Mouse (Mus musculus) C2C12 (cell line): ENCODE measurements around the gene Itgb2. TPM values are rescaled to one million over a fixed set of nuclear protein-coding genes. Genes with fewer than 3 reads are reported as not detected.

Source experiments
- H3K27me3 ChIP-seq: one replicate; pipeline ENCODE4 v1.6.1; 2011; ENCODE audit not compliant: control insufficient read depth, insufficient read depth, insufficient read length
- H3K36me3 ChIP-seq: one replicate; pipeline ENCODE4 v1.6.1; 2011; ENCODE audit not compliant: control insufficient read depth, insufficient read depth
- H3K4me3 ChIP-seq: one replicate; pipeline ENCODE4 v1.5.1; 2011; ENCODE audit warnings: mild to moderate bottlenecking, control low read depth; ENCODE audit not compliant: poor library complexity, insufficient read depth, severe bottlenecking
- H3K79me2 ChIP-seq: one replicate; pipeline ENCODE4 v1.6.1; 2011; ENCODE audit not compliant: control insufficient read depth, insufficient read depth
- H3K79me3 ChIP-seq: one replicate; pipeline ENCODE4 v1.6.1; 2011; ENCODE audit warnings: low read depth, control low read depth
- H3ac ChIP-seq: one replicate; pipeline ENCODE3; 2011; ENCODE audit warnings: low read depth; ENCODE audit not compliant: control insufficient read depth, insufficient read length
- CEBPB ChIP-seq: IDR thresholded peaks from one replicate; pipeline ENCODE4 v1.6.1; 2011; ENCODE audit warnings: low read depth, mild to moderate bottlenecking, control low read depth, moderate library complexity
- CTCF ChIP-seq: IDR thresholded peaks from one replicate; pipeline ENCODE4 v1.5.1; 2011; ENCODE audit not compliant: control insufficient read depth, insufficient read depth, insufficient read length
- FOSL1 ChIP-seq: IDR thresholded peaks from one replicate; pipeline ENCODE4 v1.8.0; 2011; ENCODE audit warnings: mild to moderate bottlenecking, low read length; ENCODE audit not compliant: poor library complexity, insufficient read depth, severe bottlenecking
- MAX ChIP-seq: IDR thresholded peaks from one replicate; pipeline ENCODE4 v1.6.1; 2011; ENCODE audit warnings: mild to moderate bottlenecking, control low read depth
- MYOD1 ChIP-seq: IDR thresholded peaks from one replicate; pipeline ENCODE4 v1.6.1; 2011; ENCODE audit warnings: low read depth; ENCODE audit not compliant: control insufficient read depth, insufficient read length
- MYOG ChIP-seq: IDR thresholded peaks from one replicate; pipeline ENCODE4 v1.6.1; 2011; ENCODE audit not compliant: control insufficient read depth, insufficient read length; ENCODE audit errors: extremely low read depth
- USF1 ChIP-seq: IDR thresholded peaks from one replicate; pipeline ENCODE4 v1.6.1; 2011; ENCODE audit warnings: low read depth, mild to moderate bottlenecking, control low read depth, moderate library complexity
- polyA plus RNA-seq: library from polyadenylated mRNA; unstranded; fragments of >200 nt; fragmentation: generic; extraction: Trizol; gene quantifications from one replicate; pipeline ENCODE4 v1.2.1, GENCODE M21; 2012; ENCODE audit warnings: missing spikeins

Itgb2 gene
- polyA plus RNA-seq, 1 experiment = 0.47 TPM

GRCm38 (mm10) chr10:77528634-77529033, 1.4 kb upstream of the Itgb2 start:
- Histone ChIP-seq H3ac (no peak overlapping the region), H3K27me3 (no peaks in the 10 kb centered on the region), H3K79me3 (no peaks in the 10 kb centered on the region), H3K4me3 (no peak overlapping the region), H3K79me2 (no peaks in the 10 kb centered on the region), H3K36me3 (no peaks in the 10 kb centered on the region)
- TF ChIP-seq MAX (no peak), MYOD1 (no peak), CTCF (no peak), CEBPB (no peak), USF1 (no peak), MYOG (no peak), FOSL1 (no peak)

DNA sequence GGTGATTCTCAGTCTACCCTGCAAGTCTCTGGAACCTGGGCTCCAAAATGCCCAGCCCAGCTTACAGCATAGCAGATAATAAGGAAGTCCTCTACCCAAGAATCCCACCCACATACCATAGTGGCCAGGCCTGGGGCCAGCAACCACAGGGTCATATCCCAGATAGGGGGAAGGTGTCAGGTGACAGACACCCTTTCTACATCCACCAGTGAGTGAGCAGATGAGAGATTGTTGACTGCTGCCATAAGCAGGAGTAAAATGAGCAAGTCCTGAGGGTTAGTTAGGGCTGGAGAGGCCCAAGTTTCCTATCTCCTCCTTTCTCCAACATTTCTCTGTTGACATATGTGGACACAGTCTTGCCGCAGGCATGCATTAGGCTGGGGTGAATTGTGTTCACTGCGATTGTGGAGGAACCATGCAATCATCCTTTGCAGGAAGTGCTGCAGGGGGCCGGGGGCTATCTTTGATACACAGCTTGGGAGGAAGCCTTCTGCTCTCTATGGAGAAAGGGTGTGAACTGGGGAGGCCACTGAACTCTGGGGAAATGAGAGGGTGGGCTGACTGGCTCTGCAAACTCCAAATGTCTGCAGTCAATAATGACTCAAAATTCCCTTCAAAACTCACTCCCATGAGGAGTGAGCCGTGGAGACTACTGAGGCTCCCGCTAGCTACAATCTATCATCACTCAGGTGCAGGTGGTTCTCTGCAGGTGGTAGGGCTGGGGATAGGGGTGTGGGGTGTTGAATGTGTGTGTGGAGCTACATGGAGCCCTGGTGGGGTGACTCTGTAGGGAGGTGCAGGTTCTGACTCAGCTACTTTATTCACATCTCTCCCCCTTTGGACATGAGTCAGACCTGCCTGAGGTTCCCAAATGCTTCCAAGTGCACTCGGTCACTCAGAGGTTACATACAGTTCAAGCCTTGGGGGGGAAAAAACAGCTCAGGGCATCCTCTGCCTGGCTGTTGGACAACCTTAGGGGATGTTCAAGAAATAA, 1.3 kb downstream of the Itgb2 start:
- H3ac ChIP-seq = no peak overlapping the region
- no peaks in the 10 kb centered on the region for H3K27me3 ChIP-seq
- TF ChIP-seq FOSL1 = peak; percentile 84
- TF ChIP-seq MYOD1 = no peak
- TF ChIP-seq MAX = peak; percentile 67
- TF ChIP-seq USF1 = peak; percentile 68
- no peak for TF ChIP-seq CTCF
- no peaks in the 10 kb centered on the region for H3K79me3 ChIP-seq
- no peak overlapping the region for H3K4me3 ChIP-seq
- no peaks in the 10 kb centered on the region for H3K36me3 ChIP-seq
- no peaks in the 10 kb centered on the region for H3K79me2 ChIP-seq

- H3K36me3 ChIP-seq = no peaks in the 10 kb centered on the region
- H3K4me3 ChIP-seq = no peak overlapping the region
- no peaks in the 10 kb centered on the region for H3K27me3 ChIP-seq
- H3ac ChIP-seq = no peak overlapping the region
- no peak for TF ChIP-seq FOSL1
- no peak for TF ChIP-seq USF1
- no peak for TF ChIP-seq MYOD1
- TF ChIP-seq MAX = no peak
- TF ChIP-seq MYOG = no peak
- no peak for TF ChIP-seq CEBPB
- no peaks in the 10 kb centered on the region for H3K79me3 ChIP-seq
- no peaks in the 10 kb centered on the region for H3K79me2 ChIP-seq
Measured at GRCm38 (mm10) chr10:77532020-77532413, 2.0 kb downstream of the Itgb2 start.

DNA sequence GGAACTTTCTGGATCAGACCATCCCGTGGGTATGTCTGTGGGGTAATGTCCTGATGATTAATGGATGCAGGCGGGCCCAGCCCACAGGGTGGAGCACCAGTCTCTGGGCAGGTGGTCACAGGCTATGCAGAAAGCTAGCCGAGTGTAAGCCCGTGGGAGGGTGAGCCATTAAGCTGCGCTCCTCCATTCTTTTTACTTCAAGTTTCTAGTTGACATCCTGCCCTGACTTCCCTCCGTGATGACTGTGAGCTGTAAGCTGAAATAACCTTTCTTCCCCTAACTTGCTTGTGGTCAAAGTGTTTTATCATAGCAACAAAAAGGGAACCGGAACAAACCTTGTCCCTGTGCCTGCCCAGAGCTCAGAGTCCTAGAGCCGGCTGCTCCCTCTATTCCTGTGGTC, 6.7 kb downstream of the Itgb2 start:
- TF ChIP-seq MAX = no peak
- TF ChIP-seq MYOG = no peak
- TF ChIP-seq CEBPB = no peak
- TF ChIP-seq USF1 = no peak
- no peak for TF ChIP-seq CTCF
- TF ChIP-seq FOSL1 = no peak
- TF ChIP-seq MYOD1 = no peak
- H3ac ChIP-seq = no peak overlapping the region
- no peaks in the 10 kb centered on the region for H3K27me3 ChIP-seq
- H3K36me3 ChIP-seq = no peaks in the 10 kb centered on the region
- H3K79me3 ChIP-seq = no peaks in the 10 kb centered on the region
- no peak overlapping the region for H3K4me3 ChIP-seq
- no peaks in the 10 kb centered on the region for H3K79me2 ChIP-seq

DNA sequence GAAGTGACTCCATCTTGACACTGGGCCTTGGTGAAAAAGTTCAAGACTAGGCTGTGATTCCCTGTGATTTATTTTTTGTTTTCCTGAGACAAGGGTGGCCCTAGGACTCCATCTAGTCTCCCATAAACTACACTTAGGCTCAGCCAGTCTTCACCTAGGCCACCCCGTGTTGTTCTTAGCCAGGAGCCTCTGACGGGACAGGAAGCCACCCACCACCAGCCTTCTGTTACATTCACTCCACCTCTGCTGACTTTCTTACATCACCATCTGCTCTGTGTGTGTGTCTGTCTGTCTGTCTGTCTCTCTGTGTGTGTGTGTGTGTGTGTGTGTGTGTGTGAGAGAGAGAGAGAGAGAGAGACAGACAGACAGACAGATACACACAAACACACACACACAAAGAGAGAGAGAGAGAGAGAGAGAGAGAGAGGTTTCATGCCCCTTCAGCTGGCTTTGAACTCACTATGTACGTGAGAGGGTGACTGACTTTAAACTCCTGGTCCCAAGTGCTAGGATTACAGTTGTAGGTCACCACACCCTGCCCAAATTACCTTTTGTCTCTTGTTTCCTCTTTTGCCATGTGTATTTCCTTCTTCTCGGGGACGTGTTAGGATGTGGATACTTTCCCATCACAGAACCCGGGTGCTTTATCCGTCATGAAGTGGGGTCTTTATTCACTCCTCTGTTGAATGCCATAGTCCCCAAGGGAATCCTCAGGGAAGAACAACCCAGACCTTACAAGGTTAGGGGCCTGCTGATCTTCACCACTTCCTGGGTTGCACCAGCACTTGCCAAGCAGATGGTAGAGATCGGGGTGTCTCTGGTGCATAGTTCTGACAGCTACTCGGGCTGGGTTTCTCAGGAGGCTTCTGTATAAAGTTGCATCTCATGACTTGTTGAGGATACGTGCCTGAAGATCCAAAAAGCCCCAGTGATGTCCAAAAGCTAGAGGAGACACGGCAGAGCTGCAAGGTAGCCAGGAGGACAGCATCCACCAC, 7.5 kb downstream of the Itgb2 start:
- H3K4me3 ChIP-seq = no peak overlapping the region
- no peaks in the 10 kb centered on the region for H3K79me2 ChIP-seq
- no peaks in the 10 kb centered on the region for H3K36me3 ChIP-seq
- TF ChIP-seq MYOG = no peak
- no peak for TF ChIP-seq MAX
- no peak for TF ChIP-seq CTCF
- TF ChIP-seq FOSL1 = no peak
- TF ChIP-seq CEBPB = no peak
- no peaks in the 10 kb centered on the region for H3K79me3 ChIP-seq
- H3ac ChIP-seq = no peak overlapping the region
- no peaks in the 10 kb centered on the region for H3K27me3 ChIP-seq
